Mouse (Mus musculus) CH12.LX (cell line): ENCODE measurements at regions not wholly inside any gene's neighbourhood (a gene's known extent, or its start where the extent isn't known, plus 50 kb on each side); places are given as distances from the start of the nearest gene placed in this dataset.

Experiments used
- DNase-seq: peaks from one replicate; pipeline ENCODE4 v3.0.0-alpha.2; 2013; ENCODE audit errors: extremely low read depth
- H3K27ac ChIP-seq: 2 replicates; pipeline ENCODE4 v1.5.1; 2012; ENCODE audit warnings: low read depth, mild to moderate bottlenecking, control low read depth, moderate library complexity; ENCODE audit not compliant: insufficient read depth
- H3K27me3 ChIP-seq: replicated peaks from 2 replicates; pipeline ENCODE3; 2012; ENCODE audit warnings: inconsistent platforms
- H3K36me3 ChIP-seq, 2 experiments: replicated peaks in 1 of 2; 2 replicates each; pipeline versions ENCODE3 to v1.6.1; 2012; ENCODE audit warnings: inconsistent platforms in 1 of 2, low read length in 1 of 2, mild to moderate bottlenecking in 1 of 2, mixed read lengths in 1 of 2, moderate library complexity in 1 of 2; ENCODE audit not compliant: control insufficient read depth in 1 of 2, insufficient read depth in 1 of 2
- H3K4me1 ChIP-seq, 2 experiments: 2 replicates each; pipeline ENCODE4 v1.6.1; 2012; ENCODE audit warnings: inconsistent platforms in 1 of 2, moderate library complexity in 1 of 2; ENCODE audit not compliant: insufficient read depth in 2 of 2, control insufficient read depth in 1 of 2
- H3K4me2 ChIP-seq: 2 replicates; pipeline ENCODE4 v1.6.1; 2012; ENCODE audit warnings: low read depth, mild to moderate bottlenecking, control low read depth; ENCODE audit not compliant: poor library complexity, insufficient read depth, severe bottlenecking
- H3K4me3 ChIP-seq, 3 experiments: fragments of 150-350 bp in 1 of 3; sonication (generic) in 1 of 3; replicated peaks in 1 of 3; 2 replicates each; pipeline versions ENCODE3 to v1.5.1; 2011 to 2012; ENCODE audit warnings: low read depth in 2 of 3, low read length in 2 of 3, mild to moderate bottlenecking in 2 of 3, moderate library complexity in 2 of 3, control low read depth in 1 of 3, improper control_type of control experiment in 1 of 3, inconsistent platforms in 1 of 3, mixed read lengths in 1 of 3; ENCODE audit not compliant: poor library complexity in 1 of 3
- H3K79me2 ChIP-seq: replicated peaks from 2 replicates; pipeline ENCODE4 v1.6.1; 2012; ENCODE audit warnings: mild to moderate bottlenecking, moderate library complexity; ENCODE audit not compliant: control insufficient read depth, poor library complexity, insufficient read depth, severe bottlenecking; ENCODE audit errors: extremely low read depth
- H3K9ac ChIP-seq: 2 replicates; pipeline ENCODE4 v1.6.1; 2012; ENCODE audit warnings: low read depth, mild to moderate bottlenecking, control low read depth, moderate library complexity; ENCODE audit not compliant: insufficient read depth
- H3K9me3 ChIP-seq: replicated peaks from 2 replicates; pipeline ENCODE3; 2012; ENCODE audit warnings: low read length, inconsistent platforms, mixed read lengths
- BHLHE40 ChIP-seq: IDR thresholded peaks from 2 replicates; pipeline ENCODE4 v1.6.1; 2011; ENCODE audit warnings: mild to moderate bottlenecking, low read depth, low read length, improper control_type of control experiment
- CHD2 ChIP-seq: IDR thresholded peaks from 2 replicates; pipeline ENCODE4 v1.6.1; 2011; ENCODE audit warnings: low read length, improper control_type of control experiment
- EP300 ChIP-seq: IDR thresholded peaks from 2 replicates; pipeline ENCODE4 v1.6.1; 2011; ENCODE audit warnings: low read length, improper control_type of control experiment
- GABPA ChIP-seq: IDR thresholded peaks from 2 replicates; pipeline ENCODE4 v1.6.1; 2012; ENCODE audit warnings: low read depth, low read length, improper control_type of control experiment, inconsistent platforms; ENCODE audit not compliant: insufficient replicate concordance
- HCFC1 ChIP-seq: IDR thresholded peaks from 2 replicates; pipeline ENCODE4 v1.6.1; 2012; ENCODE audit warnings: low read depth, mild to moderate bottlenecking, inconsistent platforms, low read length, improper control_type of control experiment
- IRF4 ChIP-seq: IDR thresholded peaks from 2 replicates; pipeline ENCODE4 v1.6.1; 2014; ENCODE audit warnings: low read depth, mild to moderate bottlenecking, inconsistent platforms, low read length, improper control_type of control experiment
- JUN ChIP-seq: IDR thresholded peaks from 2 replicates; pipeline ENCODE4 v1.6.1; 2011; ENCODE audit warnings: low read depth, mild to moderate bottlenecking, low read length, improper control_type of control experiment, moderate library complexity; ENCODE audit not compliant: insufficient read depth
- KAT2A ChIP-seq: IDR thresholded peaks from 2 replicates; pipeline ENCODE4 v1.6.1; 2012; ENCODE audit warnings: low read length, improper control_type of control experiment, inconsistent platforms; ENCODE audit not compliant: insufficient replicate concordance
- MAZ ChIP-seq: IDR thresholded peaks from 2 replicates; pipeline ENCODE4 v1.6.1; 2012; ENCODE audit warnings: low read depth, mild to moderate bottlenecking, inconsistent platforms, low read length, improper control_type of control experiment, moderate library complexity
- MXI1 ChIP-seq: IDR thresholded peaks from 2 replicates; pipeline ENCODE4 v1.6.1; 2011; ENCODE audit warnings: mild to moderate bottlenecking, low read depth, low read length, improper control_type of control experiment
- NELFE ChIP-seq: IDR thresholded peaks from 2 replicates; pipeline ENCODE4 v1.6.1; 2011; ENCODE audit warnings: low read depth, low read length, improper control_type of control experiment
- SMC3 ChIP-seq: IDR thresholded peaks from 2 replicates; pipeline ENCODE4 v1.6.1; 2011; ENCODE audit warnings: low read depth, low read length, improper control_type of control experiment
- TCF12 ChIP-seq: IDR thresholded peaks from 2 replicates; pipeline ENCODE4 v1.6.1; 2014; ENCODE audit warnings: low read depth, mild to moderate bottlenecking, inconsistent platforms, low read length, improper control_type of control experiment
- USF1 ChIP-seq: IDR thresholded peaks from 2 replicates; pipeline ENCODE4 v1.6.1; 2014; ENCODE audit warnings: low read depth, mild to moderate bottlenecking, inconsistent platforms, low read length, improper control_type of control experiment
- ZC3H11A ChIP-seq: IDR thresholded peaks from 2 replicates; pipeline ENCODE4 v1.6.1; 2012; ENCODE audit warnings: low read depth, mild to moderate bottlenecking, inconsistent platforms, low read length, improper control_type of control experiment
- ZKSCAN1 ChIP-seq: IDR thresholded peaks from 2 replicates; pipeline ENCODE4 v1.6.1; 2012; ENCODE audit warnings: low read depth, inconsistent platforms, low read length, improper control_type of control experiment, borderline replicate concordance
- ZMIZ1 ChIP-seq: IDR thresholded peaks from 2 replicates; pipeline ENCODE4 v1.6.1; 2012; ENCODE audit warnings: low read depth, mild to moderate bottlenecking, inconsistent platforms, low read length, improper control_type of control experiment
- dilution Hi-C: fragments of 300-500 bp; cut with MboI; formaldehyde crosslinking; loops from 2 replicates; pipeline ENCODE4 v1.14.3; 2020; ENCODE audit warnings: low sequenced_read_pairs; ENCODE audit not compliant: extremely low pct_unique_long_range_greater_than_20kb, extremely low pct_ligation_motif_present
- in situ Hi-C: fragments of 300-500 bp; cut with MboI; formaldehyde crosslinking; loops from 3 replicates; pipeline ENCODE4 v1.14.3; 2019; ENCODE audit warnings: low sequenced_read_pairs, low pct_ligation_motif_present, low pct_unique_long_range_greater_than_20kb, mixed read lengths

DNA sequence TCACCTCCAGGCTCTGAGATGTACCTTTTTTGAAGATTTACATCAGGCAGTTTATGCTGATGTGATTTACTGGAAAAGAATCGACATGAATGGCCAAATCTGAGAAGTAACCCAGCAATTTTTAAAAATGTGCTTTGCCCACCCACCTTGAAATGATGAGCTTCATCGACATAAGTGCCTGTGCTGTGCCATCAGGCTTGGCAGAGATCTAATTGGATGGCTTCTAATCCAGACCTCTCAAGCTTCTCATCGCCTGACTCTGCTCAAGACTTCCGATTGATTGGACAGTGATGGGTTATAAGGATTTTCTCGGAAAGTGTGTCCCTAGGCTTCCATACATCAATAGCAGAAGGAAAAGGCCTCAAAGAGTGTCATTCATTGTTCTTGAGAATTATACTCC is 621.9 kb upstream of the Klhl29 start:
- Histone ChIP-seq H3K4me1 (no peaks in the 10 kb centered on the region), H3K4me3 (no peak overlapping the region), H3K79me2 (no peaks in the 10 kb centered on the region), H3K27me3 (no peaks in the 10 kb centered on the region), H3K9me3 (peaks cover 44% of the 10 kb centered on the region), H3K36me3 (no peaks in the 10 kb centered on the region), H3K9ac (no peak overlapping the region), H3K27ac (no peak overlapping the region), H3K4me2 (no peak overlapping the region)
- dilution Hi-C loops, result no loop called here
- DNase-seq, result no peak
- TF ChIP-seq EP300 (no peak), BHLHE40 (no peak), SMC3 (no peak), KAT2A (no peak), IRF4 (no peak), HCFC1 (no peak), MAZ (no peak), NELFE (no peak), ZC3H11A (no peak), JUN (no peak), ZMIZ1 (no peak), USF1 (no peak), GABPA (no peak), MXI1 (no peak)
- in situ Hi-C loops, result no loop called here

DNA sequence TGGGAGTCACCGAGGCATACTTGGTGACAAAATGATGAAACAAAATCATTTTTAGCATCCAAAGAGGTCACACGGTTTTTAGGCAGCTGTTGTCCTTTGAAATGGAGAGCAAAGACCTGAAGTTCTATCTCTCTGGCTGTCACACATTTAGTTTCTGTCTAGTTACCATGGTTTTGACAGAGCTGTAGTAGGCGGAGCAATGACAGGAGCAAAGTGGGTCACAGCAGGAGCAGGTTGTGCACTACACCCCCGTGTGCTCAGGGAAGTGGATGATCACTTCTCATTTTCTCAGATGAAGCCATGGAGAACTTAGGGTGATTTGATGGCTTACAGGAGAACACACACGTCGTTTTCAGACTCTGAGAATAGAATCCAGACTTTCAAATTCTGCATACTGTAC is 621.2 kb upstream of the Klhl29 start:
- peaks cover 45% of the 10 kb centered on the region for H3K9me3 ChIP-seq
- dilution Hi-C loops (no loop called here), in situ Hi-C loops (no loop called here)
- no peak overlapping the region for H3K4me3 ChIP-seq
- no peak for TF ChIP-seq MAZ
- TF ChIP-seq SMC3, result no peak
- no peak for TF ChIP-seq CHD2
- no peak for TF ChIP-seq JUN
- TF ChIP-seq ZKSCAN1, result no peak
- TF ChIP-seq TCF12, result no peak
- no peak overlapping the region for H3K4me2 ChIP-seq
- H3K36me3 ChIP-seq, result no peaks in the 10 kb centered on the region
- no peak for DNase-seq
- no peaks in the 10 kb centered on the region for H3K27me3 ChIP-seq
- no peaks in the 10 kb centered on the region for H3K79me2 ChIP-seq
- no peak overlapping the region for H3K9ac ChIP-seq
- H3K4me1 ChIP-seq, result no peaks in the 10 kb centered on the region
- H3K27ac ChIP-seq, result no peak overlapping the region
